Mouse (Mus musculus) urinary bladder, postnatal 10 days (tissue): Measurements from ENCODE around the gene Pan3.
A peak's percentile ranks its signal among the peaks of the same experiment; 100 is the strongest.

Experiments used
- DNase-seq: peaks from one replicate; pipeline ENCODE4 v3.0.0; 2022; ENCODE audit warnings: low spot score

The Pan3 gene

GRCm38 (mm10) chr5:147563511-147564139, 133.7 kb downstream of the Pan3 start:
- no peak for DNase-seq

- DNase-seq: no peak
These were observed 134.2 kb downstream of the Pan3 start for GRCm38 (mm10) chr5:147564140-147564590.

- DNase-seq: no peak
These were observed 135.5 kb downstream of the Pan3 start for GRCm38 (mm10) chr5:147565444-147565843.

DNA sequence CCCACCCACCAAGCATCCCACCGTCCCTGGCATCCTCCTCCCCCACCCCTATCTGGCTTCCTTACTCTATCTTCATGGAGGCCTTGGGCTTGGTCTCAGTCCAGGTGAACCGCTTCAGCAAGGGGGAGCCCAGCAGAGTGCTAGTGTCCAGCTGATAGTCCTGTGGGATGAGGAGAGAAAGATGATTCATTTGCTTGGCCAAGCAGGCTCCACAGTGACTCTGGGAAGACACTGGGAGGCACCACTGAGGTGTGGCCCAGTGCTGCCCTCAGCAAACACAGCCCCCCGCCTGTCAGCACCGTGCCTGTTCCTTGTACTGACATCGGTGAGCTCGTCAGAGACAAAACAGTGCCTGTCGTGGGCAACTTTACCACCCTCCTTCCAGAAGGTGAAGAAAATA, 136.4 kb downstream of the Pan3 start:
- no peak for DNase-seq

- no peak for DNase-seq
These were observed 142.7 kb downstream of the Pan3 start for GRCm38 (mm10) chr5:147572695-147573094.

DNA sequence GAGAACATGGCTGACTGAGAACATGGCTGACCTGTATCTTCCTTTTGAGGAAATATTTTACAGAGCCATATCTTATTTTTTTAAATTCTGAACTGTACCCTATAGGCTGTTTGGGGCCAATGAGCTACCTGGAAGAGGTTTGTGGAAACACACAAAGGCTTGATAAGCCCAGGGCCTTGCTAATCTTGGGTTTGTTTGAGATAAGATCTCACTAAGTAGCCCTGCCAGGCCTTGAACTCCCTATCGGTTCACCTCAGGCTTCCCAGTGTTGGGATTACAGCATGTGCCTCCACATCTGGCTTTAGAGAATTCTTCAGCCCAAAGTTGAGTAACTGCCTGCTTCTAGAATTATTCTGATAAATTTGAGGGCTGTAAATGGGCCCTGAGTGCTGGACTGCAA, 143.6 kb downstream of the Pan3 start:
- no peak for DNase-seq

DNA sequence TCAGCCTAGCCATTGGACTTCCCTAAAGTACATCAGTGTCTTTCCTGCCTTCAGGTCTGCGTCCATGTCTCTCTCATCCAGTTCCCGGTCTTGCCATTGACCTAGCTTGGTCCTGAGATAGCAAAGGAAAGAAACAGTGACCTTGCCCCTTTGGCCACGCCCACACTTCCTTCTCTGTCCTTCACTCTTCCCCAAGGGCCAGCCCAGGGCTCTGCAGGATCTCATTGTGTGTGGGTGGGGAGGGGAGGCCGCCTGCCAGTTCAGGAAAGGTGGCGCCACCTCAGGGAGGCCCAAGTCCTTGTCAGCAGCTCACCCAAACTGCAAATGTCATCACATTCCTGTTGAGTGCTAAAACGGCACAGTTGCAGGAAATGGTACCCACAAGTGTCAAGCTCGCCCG, 144.6 kb downstream of the Pan3 start:
- DNase-seq: no peak

- no peak for DNase-seq
These were observed 147.0 kb downstream of the Pan3 start for GRCm38 (mm10) chr5:147577003-147577402.

GRCm38 (mm10) chr5:147579148-147579547, 149.2 kb downstream of the Pan3 start:
- DNase-seq: no peak

DNA sequence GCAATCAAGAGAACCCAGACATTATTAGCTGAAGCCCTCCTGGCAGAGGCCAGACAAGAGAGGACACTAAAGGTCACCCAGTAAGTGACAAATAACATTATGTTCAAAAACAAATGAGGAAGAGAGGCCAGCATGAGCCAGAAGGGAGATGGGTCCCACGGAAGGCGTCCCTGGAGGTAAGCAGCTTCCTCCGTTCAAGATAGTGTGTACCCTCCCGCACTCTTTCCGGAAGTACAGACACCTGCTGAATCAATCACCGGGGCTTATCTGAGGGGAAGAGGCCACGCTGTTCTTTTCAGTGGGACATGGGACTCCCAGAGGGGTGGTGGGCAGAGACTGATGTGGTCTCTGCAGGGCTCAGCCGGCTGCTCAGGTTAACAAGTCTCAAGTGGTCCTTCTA, 149.7 kb downstream of the Pan3 start:
- DNase-seq: no peak

DNA sequence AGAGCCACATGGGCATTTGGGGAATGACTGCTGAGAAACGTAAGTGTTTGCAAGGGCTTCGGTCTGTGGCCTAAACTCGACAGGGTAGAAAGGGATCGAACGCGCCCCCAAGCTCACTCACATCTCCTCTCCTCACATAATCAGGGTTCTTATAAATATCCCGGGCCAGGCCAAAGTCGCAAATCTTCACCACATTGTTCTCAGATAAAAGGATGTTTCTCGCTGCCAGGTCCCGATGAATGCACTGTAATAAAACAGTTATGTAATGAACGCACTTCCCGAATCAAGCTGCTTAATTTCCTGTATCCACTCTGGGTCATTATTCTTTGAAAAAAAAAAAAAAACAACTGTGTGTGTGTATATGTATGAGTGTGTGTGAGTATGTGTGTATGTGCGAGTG, 150.2 kb downstream of the Pan3 start:
- no peak for DNase-seq

- peak; percentile 43 for DNase-seq
These were observed 153.8 kb downstream of the Pan3 start for GRCm38 (mm10) chr5:147583702-147584298.

GRCm38 (mm10) chr5:147584648-147585047, 154.7 kb downstream of the Pan3 start:
- no peak for DNase-seq

DNA sequence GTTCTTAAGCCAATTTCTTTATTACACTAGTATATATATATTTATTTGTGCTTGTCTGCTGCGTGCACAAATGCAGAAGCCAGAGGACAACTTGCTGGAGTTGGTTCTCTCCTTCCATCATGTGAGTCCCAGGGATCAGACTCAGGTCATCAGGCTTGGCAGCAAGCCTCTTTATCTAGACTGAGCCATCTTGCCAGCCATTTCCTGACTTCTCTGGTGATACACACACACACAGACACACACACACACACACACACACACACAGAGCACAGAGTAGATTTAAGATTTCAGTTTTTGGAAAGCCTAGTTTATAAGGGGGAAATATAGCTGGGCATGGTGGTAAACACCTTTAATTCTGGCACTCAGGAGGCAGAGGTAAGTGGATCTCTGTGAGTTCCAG, 155.1 kb downstream of the Pan3 start:
- DNase-seq: no peak

- no peak for DNase-seq
These were observed 159.9 kb downstream of the Pan3 start for GRCm38 (mm10) chr5:147589814-147590213.

DNA sequence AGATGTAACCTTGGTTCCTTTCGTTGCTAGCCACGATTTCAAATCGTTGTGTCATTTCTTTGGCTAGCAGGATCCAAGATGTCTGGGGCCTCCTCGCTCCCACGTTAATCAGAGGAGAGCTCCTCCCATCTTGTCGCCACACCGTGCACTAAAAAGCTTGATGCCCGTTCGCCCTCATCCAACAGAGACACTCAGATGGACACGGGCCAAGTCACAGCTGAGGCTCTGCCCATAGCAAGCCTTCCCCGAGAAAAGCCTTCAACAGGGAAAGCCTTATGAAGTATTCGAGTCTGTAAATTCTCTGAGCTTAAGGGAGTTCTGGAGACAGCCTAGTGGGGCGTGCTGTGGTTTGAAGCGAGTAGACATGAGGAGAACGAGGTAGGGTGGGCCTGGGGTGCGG, 167.9 kb downstream of the Pan3 start:
- DNase-seq: no peak
